Mouse (Mus musculus): Measurements from ENCODE around the gene Megf11. TPM values are rescaled to one million over a fixed set of nuclear protein-coding genes. Genes with fewer than 3 reads are reported as not detected.
"Not testable (repeated sequence)": the region's sequence is repeated elsewhere in the genome, so short reads cannot be mapped to it uniquely, and the experiment has no call there.

Gene Megf11
- polyA plus RNA-seq, 1 experiment from 2014 or later: 1.0 TPM

DNA sequence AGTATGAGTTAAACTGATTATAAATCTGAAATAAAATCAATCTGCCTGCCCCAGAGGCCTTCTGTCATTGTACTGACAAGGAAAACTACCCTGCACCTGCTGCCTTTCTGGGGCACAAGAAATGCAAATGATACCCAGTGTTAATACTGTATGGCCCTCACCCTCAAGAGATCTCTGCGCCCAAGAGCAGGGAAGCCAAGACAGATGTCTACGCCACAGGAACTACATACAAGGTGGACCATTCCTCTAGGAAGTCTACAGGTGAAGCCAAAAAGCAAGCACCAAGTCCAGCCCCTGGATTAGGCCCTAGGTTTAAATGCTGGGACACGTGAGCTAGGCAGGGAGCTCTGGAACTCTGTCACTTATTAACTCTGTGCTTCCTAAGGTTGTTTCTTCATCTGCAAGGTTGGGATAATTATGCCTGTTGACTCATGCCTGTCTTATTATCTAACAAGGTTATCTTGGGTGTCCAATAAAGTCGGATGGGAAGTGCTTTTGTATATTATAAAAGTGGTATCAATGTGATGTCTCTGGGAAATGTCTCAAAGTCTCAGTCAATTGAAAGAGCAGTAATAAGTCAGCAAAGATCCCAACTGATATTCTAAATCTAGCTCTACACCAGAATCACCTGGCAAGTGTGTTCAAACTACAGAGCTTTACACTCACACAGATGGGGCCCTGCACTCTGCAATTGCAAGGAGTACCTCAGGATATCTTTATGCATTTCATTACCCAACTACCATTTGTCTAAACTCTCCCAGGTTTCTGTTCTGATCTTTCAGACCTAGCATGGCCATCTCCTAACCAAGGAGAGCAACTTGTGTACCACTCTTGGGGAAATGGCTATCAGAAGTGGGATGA lies 315.3 kb downstream of the Megf11 start:
- Histone ChIP-seq H3K27me3 (no peaks in the 10 kb centered on the region), H3K27ac (no peak overlapping the region), H3K4me1 (0 out of 2 replicates have a peak, but pooled peaks cover 6% of the 10 kb centered on the region), H3K4me2 (no peak overlapping the region), H3K9me3 (no peaks in the 10 kb centered on the region), H3K9ac (no peak overlapping the region), H3K36me3 (0 out of 2 replicates have a peak, but pooled peaks cover 4% of the 10 kb centered on the region), H3K4me3 (no peak overlapping the region)
- no peak for ATAC-seq (ENCODE audit: borderline replicate concordance, extremely low read depth, low FRiP score, low TSS enrichment)
- WGBS: 70% methylated on average over 4 of the region's 4 CpGs

DNA sequence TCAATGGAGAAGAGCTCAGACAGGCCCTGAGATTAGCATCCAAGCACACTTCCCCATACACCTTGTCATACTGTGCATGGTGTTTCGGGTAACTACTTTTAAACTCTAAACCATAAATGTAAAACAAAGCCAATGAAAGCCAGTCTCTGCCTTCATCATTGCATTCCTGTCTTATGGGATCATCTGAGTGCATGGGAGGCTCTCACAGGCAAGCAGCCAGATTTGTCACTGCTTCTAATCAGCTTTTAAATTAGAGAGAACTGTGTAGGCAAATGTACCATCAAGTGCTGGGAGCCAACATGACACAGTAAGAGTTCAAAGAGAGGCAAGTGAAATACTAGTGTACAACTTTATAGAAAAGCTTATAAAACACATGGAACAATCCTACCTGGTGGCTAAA lies 316.2 kb downstream of the Megf11 start:
- 0 out of 2 replicates have a peak, but pooled peaks cover 6% of the 10 kb centered on the region for H3K4me1 ChIP-seq
- no peak overlapping the region for H3K27ac ChIP-seq
- H3K4me2 ChIP-seq: no peak overlapping the region
- 64% methylated on average over 1 of the region's 1 CpGs for WGBS
- H3K9me3 ChIP-seq: no peaks in the 10 kb centered on the region
- H3K27me3 ChIP-seq: no peaks in the 10 kb centered on the region
- 0 out of 2 replicates have a peak, but pooled peaks cover 5% of the 10 kb centered on the region for H3K36me3 ChIP-seq
- no peak overlapping the region for H3K9ac ChIP-seq
- no peak for ATAC-seq (ENCODE audit: borderline replicate concordance, extremely low read depth, low FRiP score, low TSS enrichment)
- H3K4me3 ChIP-seq: no peak overlapping the region

DNA sequence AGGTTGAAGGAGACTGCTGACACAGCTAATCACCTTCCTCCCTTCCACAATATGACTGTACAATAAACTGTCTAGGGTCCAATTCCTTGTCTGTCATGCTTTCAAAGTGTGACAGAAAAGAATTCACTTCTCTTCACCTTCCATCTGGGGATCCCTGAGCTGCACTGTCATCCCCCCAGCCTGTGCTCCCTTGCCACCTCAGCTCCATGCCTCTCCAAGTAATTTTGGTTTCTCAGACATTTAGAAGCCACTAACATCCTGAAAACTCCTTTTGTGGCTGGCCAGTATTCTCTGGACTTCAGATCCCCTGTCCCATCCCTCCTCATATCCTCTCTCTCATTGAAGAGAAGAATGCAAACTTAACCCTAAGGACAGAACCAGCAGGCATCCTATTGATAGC lies 317.0 kb downstream of the Megf11 start:
- Histone ChIP-seq H3K9me3 (no peaks in the 10 kb centered on the region), H3K4me1 (0 out of 2 replicates have a peak, but pooled peaks cover 6% of the 10 kb centered on the region), H3K36me3 (peaks cover 10% of the 10 kb centered on the region; the same call in 1 of the 2 replicates), H3K27me3 (no peaks in the 10 kb centered on the region), H3K9ac (no peak overlapping the region), H3K4me2 (no peak overlapping the region), H3K27ac (no peak overlapping the region), H3K4me3 (no peak overlapping the region)
- no peak for ATAC-seq (ENCODE audit: borderline replicate concordance, extremely low read depth, low FRiP score, low TSS enrichment)

DNA sequence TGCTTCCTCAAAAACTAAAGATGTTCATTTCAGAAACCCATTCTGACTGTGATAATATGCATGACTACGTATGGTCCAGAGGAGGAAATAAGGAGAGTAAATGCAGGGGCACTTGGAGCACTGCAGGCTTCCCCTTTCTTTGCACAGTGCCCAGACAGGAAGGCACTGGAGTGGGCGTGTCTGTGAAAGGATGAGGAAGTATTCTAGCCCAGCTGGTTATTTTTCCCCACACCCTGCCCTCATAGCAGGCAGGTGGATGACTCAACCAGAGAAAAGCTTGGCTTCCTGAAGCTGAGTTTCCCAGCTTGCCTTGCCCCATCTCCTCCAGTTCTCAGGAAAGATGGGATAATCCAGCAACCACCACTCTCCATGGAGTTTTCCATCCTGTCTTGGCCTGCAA lies 317.5 kb downstream of the Megf11 start:
- ATAC-seq (ENCODE audit: borderline replicate concordance, extremely low read depth, low FRiP score, low TSS enrichment): no peak
- WGBS: 44% methylated on average over 2 of the region's 2 CpGs
- H3K4me1 ChIP-seq: 0 out of 2 replicates have a peak, but pooled peaks cover 6% of the 10 kb centered on the region
- H3K9me3 ChIP-seq: no peaks in the 10 kb centered on the region
- peaks cover 10% of the 10 kb centered on the region; the same call in 1 of the 2 replicates for H3K36me3 ChIP-seq
- H3K27ac ChIP-seq: no peak overlapping the region
- H3K4me3 ChIP-seq: no peak overlapping the region
- no peaks in the 10 kb centered on the region for H3K27me3 ChIP-seq
- H3K9ac ChIP-seq: no peak overlapping the region
- H3K4me2 ChIP-seq: no peak overlapping the region

DNA sequence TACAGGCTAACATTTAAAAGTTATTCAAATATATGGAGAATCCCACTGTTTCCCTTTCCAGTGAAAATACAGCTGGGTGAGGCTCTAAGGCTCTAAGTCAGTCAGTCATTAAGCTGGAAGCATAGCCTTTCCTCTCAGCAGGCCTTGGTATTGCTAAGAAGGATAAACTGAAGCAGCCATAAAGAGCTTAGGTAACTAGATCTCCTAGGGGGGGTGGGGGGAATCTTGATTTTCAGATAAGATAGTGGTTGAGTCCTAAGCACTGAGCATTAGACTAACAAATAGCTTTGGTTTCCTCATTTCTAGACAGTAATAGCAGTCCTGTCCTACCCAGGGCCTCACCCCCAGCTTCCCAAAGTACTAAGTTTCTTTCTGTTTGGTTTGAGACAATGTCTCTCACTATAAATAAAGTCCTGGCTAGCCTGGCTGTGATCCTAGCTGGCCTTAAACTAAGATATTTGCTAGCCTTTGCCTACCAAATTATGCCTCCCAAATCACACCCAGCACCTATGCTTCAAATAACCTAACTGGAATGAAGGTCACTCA lies 318.1 kb downstream of the Megf11 start:
- Histone ChIP-seq H3K4me3 (no peak overlapping the region), H3K27me3 (no peaks in the 10 kb centered on the region), H3K36me3 (peaks cover 14% of the 10 kb centered on the region; the same call in 1 of the 2 replicates), H3K9me3 (no peaks in the 10 kb centered on the region), H3K4me2 (no peak overlapping the region), H3K9ac (no peak overlapping the region), H3K27ac (no peak overlapping the region), H3K4me1 (0 out of 2 replicates have a peak, but pooled peaks cover 6% of the 10 kb centered on the region)
- ATAC-seq (ENCODE audit: borderline replicate concordance, extremely low read depth, low FRiP score, low TSS enrichment): no peak

DNA sequence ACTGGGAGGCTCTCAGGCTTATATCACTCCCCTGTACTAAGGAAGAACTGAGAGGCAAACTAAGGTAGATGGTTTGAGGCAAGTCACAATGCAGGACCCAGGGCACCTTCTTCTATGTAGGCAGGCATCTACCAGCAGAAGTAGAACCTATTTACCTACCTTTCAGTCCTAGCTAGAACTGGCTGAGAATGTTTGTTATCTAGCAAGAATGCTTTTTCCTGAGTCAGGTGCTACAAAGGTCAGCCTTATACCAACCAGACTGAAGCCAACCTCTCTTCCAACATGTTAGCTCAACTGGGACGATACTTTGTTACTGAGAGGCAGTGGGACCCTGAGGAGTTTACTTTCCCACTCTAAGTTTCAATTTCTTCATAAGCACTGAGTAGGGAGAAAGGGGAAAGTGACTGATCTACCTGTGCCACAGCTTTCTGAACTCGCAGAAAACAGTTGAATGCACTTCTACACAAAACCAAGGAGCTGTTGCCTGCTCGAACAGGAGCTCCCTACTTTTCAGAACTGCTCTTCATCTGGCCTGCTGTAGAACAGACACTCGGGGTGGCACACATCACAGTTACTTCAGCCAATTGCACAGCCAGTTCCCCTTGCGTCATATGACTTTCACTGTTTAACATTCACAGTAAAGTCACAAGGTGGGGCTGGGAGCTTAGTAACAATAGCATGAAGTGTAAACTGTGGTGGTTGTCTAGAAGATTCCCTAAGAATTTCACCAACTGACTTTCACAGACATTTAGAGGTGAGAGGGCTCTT lies 318.8 kb downstream of the Megf11 start:
- H3K4me2 ChIP-seq: no peak overlapping the region
- ATAC-seq (ENCODE audit: borderline replicate concordance, extremely low read depth, low FRiP score, low TSS enrichment): no peak
- WGBS: 66% methylated on average over 5 of the region's 5 CpGs
- H3K27me3 ChIP-seq: no peaks in the 10 kb centered on the region
- 0 out of 2 replicates have a peak, but pooled peaks cover 6% of the 10 kb centered on the region for H3K4me1 ChIP-seq
- H3K27ac ChIP-seq: no peak overlapping the region
- H3K9ac ChIP-seq: no peak overlapping the region
- peaks cover 17% of the 10 kb centered on the region; the same call in 1 of the 2 replicates for H3K36me3 ChIP-seq
- no peak overlapping the region for H3K4me3 ChIP-seq
- no peaks in the 10 kb centered on the region for H3K9me3 ChIP-seq

DNA sequence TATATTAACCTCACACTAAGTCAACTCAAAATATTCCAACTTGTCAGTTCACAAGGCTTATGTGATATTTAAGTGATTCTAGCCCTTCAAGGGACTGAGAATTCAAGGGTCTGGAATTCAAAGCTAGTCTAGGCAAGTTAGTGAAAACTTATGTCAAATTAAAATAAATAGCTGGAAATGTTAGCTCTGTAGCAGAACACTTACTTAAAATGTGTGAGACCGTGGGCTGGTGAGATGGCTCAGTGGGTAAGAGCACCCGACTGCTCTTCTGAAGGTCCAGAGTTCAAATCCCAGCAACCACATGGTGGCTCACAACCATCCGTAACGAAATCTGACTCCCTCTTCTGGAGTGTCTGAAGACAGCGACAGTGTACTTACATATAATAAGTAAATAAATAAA lies 324.9 kb downstream of the Megf11 start:
- peaks cover 18% of the 10 kb centered on the region for H3K36me3 ChIP-seq
- H3K4me2 ChIP-seq; ATAC-seq (ENCODE audit: borderline replicate concordance, extremely low read depth, low FRiP score, low TSS enrichment); H3K9me3 ChIP-seq; H3K27ac ChIP-seq; H3K27me3 ChIP-seq; H3K4me1 ChIP-seq; H3K4me3 ChIP-seq; H3K9ac ChIP-seq: not testable (repeated sequence)
- 77% methylated on average over 5 of the region's 5 CpGs for WGBS

DNA sequence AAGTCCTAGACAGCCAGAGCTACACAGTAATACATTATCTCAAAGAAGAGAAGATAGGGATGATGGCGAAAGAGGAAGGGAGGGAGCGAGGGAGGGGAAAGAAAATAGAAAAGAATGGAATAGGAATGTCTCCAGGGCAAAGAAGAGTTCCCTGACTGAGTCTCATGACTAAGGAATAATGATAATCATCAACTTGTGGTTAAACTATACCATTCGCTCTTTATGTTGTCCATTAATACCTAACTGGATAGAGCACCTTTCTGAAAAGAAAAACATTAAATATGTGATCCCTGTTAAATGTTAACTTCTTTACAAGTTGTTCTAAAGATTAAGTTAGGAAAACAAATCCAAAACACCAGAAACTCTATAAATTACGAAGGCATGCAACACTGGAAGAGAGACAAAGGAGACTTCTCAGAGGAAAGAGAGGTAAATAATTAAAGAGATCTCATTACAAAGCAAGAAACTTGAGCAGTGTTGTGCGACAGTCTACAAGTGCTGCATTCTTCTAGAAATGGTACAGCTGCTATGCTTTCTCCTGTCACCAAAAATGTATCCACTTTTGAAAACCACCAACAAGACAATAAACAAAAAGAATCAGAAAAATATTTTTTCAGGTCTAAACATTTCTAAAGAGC lies 334.2 kb downstream of the Megf11 start:
- no peaks in the 10 kb centered on the region for H3K27me3 ChIP-seq
- no peaks in the 10 kb centered on the region for H3K4me1 ChIP-seq
- H3K36me3 ChIP-seq: peaks cover 27% of the 10 kb centered on the region
- H3K27ac ChIP-seq: no peak overlapping the region
- H3K9ac ChIP-seq: no peak overlapping the region
- no peak overlapping the region for H3K4me3 ChIP-seq
- no peak overlapping the region for H3K4me2 ChIP-seq
- H3K9me3 ChIP-seq: no peaks in the 10 kb centered on the region
- no peak for ATAC-seq (ENCODE audit: borderline replicate concordance, extremely low read depth, low FRiP score, low TSS enrichment)
- 76% methylated on average over 5 of the region's 5 CpGs for WGBS

DNA sequence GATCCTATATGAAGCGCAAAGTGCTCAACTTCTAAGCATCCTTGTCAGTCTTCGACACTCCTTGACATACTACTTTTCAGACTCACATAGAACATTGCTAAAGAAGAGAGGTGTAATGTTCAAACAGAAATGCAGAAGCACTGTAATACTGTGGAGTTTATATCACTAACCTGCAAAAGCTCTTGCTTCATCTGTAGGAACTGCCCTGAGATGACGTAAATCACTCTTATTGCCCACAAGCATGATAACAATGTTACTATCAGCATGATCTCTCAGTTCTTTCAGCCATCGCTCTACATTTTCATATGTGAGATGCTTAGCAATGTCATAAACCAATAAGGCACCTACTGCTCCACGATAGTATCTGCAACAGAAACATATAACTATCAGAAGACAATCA lies 341.0 kb downstream of the Megf11 start:
- Histone ChIP-seq H3K4me2 (no peak overlapping the region), H3K27ac (no peak overlapping the region), H3K9me3 (no peaks in the 10 kb centered on the region), H3K9ac (no peak overlapping the region), H3K4me3 (no peak overlapping the region), H3K36me3 (peaks cover 31% of the 10 kb centered on the region), H3K27me3 (no peaks in the 10 kb centered on the region), H3K4me1 (no peaks in the 10 kb centered on the region)
- ATAC-seq (ENCODE audit: borderline replicate concordance, extremely low read depth, low FRiP score, low TSS enrichment): no peak
- 96% methylated on average over 5 of the region's 5 CpGs for WGBS

DNA sequence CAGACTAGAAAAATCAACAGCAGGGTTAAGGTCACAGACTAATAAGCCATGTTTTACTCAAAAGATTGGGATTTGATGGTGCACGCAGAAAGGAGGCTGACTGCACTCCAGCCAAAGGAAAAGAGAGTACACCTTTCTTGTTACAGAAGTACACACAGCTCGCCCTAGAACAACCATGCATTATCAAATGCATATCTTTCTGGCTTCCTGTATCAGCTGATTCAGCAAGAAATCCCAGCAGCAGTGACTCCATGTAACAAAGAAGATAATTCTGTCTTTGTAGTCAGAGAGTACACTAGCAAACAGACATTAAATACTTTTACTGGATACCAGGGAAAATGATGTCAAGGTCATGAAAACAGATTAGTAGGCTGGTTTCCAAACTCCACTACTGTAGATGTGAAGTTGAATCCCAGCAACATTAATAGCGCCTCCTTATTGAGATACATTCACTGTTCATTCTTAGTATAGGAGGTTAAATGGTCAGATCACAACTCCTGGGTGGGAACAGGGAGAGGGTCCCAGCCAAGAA lies 345.7 kb downstream of the Megf11 start:
- Histone ChIP-seq H3K4me1 (peaks cover 3% of the 10 kb centered on the region; the same call in 1 of the 2 replicates), H3K27ac (no peak overlapping the region), H3K4me3 (no peak overlapping the region), H3K9me3 (no peaks in the 10 kb centered on the region), H3K27me3 (no peaks in the 10 kb centered on the region), H3K9ac (no peak overlapping the region), H3K36me3 (peaks cover 11% of the 10 kb centered on the region), H3K4me2 (no peak overlapping the region)
- whole genome bisulfite sequencing: 81% methylated on average over 3 of the region's 3 CpGs
- ATAC-seq (ENCODE audit: borderline replicate concordance, extremely low read depth, low FRiP score, low TSS enrichment): no peak

DNA sequence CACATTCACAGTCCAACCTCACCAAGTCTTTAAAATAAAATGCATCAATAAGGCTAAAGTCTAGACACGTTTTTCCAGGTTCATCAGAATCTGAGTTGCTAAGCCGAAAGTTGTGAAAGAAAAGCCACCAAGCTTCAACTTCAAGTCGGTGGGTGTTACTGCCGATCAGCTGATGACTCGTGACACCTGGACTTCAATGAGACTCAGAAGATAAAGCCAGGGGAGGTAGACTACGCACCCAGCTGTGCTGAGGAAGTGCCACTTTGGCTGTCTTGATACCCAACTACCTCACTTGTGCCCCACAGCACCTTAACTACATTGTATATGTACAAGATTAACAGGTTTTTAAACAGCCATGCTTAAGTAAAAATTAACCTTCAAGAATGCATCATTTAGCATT lies 348.7 kb downstream of the Megf11 start:
- no peaks in the 10 kb centered on the region for H3K27me3 ChIP-seq
- WGBS: 57% methylated on average over 6 of the region's 6 CpGs

More for the DNA sequence above, 348.7 kb downstream of the Megf11 start:
- H3K27ac ChIP-seq: no peak overlapping the region
- ATAC-seq (ENCODE audit: borderline replicate concordance, extremely low read depth, low FRiP score, low TSS enrichment): no peak
- no peak overlapping the region for H3K9ac ChIP-seq
- peaks cover 3% of the 10 kb centered on the region; the same call in 1 of the 2 replicates for H3K4me1 ChIP-seq
- no peak overlapping the region for H3K4me2 ChIP-seq
- no peak overlapping the region for H3K4me3 ChIP-seq
- no peaks in the 10 kb centered on the region for H3K36me3 ChIP-seq
- no peaks in the 10 kb centered on the region for H3K9me3 ChIP-seq
